Mouse (Mus musculus): ENCODE measurements at regions not wholly inside any gene's neighbourhood (a gene's known extent, or its start where the extent isn't known, plus 50 kb on each side); places are given as distances from the start of the nearest gene placed in this dataset.

DNA sequence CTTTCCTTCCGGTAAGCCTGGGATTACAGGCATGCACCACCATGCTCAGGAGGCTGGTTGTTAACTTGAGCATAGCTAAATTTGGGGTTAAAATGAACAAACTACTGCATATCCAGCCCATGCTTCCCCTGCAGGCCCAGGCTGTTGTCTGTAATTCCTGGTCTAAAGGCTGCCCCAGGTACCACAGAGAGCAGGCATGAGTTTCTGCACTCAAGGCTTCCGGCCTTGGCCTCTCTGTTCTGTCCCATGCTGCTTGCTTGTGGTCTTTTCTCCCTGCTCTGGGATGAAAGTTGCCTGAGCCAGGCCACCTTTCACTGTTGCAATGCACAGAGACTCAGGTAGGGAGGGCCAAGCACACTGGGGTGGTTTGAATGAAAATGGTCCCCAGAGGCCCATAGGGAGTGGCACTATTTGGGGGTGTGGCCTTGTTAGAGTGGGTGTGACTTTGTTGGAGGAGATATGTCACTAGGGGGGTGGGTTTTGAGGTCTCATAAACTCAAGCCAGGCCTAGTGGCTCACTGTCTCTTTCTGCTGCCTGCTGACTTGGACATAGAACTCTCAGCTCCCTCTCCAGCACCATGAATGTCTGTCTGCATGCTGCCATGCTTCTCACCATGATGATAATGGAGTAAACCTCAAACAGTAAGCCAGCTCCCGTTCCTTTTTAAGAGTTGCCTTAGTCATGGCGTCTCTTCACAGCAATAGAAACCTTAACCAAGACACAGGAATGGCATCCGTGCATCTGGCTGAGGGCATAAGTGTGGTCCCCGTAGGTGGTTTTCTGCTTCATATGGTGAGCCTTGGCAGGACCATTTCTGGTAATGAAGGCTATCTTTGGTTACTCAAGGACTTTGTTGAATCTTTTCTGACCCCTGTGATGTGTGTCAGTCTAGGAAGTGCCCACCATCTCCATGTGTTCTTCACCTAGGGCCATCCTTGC lies 86.7 kb upstream of the Zfp366 start:
- no peak for DNase-seq (ENCODE audit: low spot score in 2 of 2)

DNA sequence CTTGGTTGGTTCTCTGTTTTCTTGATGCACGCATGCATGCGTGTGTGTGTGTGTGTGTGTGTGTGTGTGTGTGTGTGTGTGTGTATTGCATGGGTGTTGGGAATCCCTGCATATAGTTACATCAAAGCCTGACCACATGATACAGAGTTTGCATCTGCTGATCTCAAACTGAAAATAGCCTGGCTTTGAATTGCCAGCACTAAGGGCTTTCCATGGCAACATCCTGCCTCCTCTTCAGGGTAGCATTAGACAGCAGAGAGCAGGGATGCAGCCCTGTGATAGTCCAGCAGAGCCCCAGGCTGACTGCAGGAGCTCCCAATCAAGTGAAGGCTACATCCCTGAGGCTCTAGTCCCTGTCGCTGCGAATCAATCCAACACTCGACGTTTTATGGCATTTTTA lies 87.8 kb upstream of the Zfp366 start:
- DNase-seq (ENCODE audit: low spot score in 2 of 2), result no peak

DNA sequence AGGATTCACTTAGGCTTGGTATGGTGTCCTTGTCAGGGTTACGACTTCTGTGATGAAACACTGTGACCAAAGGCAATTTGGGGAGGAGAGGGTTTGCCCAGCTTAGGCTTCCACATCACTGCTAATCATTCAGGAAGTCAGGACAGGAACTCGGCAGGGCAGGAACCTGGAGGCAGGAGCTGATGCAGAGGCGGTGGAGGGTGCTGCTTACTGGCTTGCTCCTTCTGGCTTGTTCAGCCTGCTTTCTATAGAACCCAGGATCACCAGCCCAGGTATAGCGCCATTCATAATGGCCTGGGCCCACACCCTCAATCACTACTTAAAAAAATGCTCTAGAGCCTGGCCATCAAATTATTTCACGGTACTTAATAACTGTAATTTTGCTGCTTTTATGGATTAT lies 89.6 kb upstream of the Zfp366 start:
- DNase-seq (ENCODE audit: low spot score in 2 of 2), result no peak

- no peak for DNase-seq (ENCODE audit: low spot score in 2 of 2)
These were observed 90.4 kb upstream of the Zfp366 start for GRCm38 (mm10) chr13:99094221-99094620.

- DNase-seq (ENCODE audit: low spot score in 2 of 2), result peak; percentile 54 to 65
These were observed 91.4 kb upstream of the Zfp366 start for GRCm38 (mm10) chr13:99093269-99093668.

DNA sequence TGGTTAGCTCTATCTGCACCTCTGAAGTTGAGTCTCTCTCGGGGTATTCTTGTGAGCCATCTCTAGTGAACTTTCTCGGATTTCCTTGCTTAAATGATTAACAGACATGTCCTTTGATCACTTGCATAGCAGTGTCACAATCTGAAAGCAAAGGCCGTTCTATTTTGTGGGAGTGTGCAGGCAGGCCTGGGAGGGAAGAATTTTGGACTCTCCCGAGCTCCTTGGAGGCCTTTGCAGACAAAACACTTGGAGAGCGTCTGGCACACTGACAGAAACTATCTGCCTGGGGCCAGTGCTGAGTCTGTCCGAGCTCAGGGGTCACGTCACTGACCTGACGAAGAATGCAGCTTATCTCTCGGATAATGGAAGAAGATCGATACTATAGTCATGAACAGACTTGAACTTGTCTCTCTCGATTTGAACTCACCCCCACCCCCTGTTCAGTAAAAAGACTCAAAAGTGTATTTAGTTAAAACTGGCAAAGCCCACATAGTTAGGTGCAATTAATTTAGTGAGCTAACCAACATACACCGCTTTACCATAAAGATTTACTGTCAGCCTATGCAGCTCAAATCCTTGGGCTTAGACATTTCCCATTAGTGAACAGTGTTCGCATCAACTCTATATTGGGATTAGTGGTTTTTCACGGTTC lies 92.2 kb upstream of the Zfp366 start:
- DNase-seq (ENCODE audit: low spot score in 2 of 2), result no peak

DNA sequence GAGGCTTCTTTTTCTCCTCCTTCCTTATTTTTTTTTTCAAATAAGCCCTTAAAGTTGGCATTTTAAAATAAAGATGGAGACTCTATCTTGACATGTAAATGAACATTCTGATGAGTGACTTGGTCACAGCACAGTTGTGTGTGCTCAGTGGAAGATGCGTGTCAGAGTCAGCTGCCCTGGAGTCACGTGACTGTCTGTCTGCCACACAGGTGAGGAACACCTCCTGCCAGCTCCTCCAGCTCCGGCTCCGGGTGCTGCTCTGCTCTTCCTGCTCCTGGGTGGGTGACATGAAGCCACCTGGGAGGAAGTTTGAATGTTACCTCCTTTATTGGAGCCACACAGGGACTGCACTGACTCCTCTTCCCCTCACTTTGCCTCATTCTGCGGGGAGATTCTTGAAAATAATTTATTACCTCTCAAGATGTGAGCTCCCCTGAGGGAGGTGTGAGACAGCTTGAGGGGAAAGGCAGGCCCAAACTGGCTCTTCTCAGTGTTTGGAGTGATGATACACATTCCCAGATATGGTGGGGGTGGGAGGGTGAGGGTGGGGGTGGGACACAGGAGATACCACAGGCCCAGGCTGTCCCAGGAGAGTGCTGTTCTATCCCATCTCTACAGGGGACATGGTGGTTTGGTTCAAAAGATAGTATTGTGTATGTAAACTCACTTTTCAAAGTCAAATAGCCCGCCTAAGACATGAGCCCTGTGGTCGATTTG lies 92.9 kb upstream of the Zfp366 start:
- DNase-seq (ENCODE audit: low spot score in 2 of 2), result no peak

GRCm38 (mm10) chr13:99090361-99090760 lies 94.3 kb upstream of the Zfp366 start:
- no peak for DNase-seq (ENCODE audit: low spot score in 2 of 2)

DNA sequence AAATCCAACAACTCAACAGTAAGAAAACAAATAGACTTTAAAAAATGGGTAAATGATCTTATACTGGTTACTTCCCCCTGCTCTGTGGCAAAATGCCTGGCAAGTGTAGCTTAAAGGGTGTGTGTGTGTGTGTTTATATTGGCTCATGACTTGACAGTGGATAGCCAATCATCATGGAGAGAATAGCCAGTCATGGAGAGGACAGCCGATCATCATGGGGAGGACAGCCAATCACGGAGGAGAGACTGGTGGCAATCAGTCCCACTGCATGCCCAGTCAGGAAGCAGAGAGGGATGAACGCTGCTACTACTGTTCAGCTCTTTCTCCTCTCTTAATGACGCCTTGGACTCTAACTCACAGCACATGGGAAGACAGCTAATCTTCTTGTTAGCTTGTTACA lies 96.3 kb upstream of the Zfp366 start:
- no peak for DNase-seq (ENCODE audit: low spot score in 2 of 2)

DNA sequence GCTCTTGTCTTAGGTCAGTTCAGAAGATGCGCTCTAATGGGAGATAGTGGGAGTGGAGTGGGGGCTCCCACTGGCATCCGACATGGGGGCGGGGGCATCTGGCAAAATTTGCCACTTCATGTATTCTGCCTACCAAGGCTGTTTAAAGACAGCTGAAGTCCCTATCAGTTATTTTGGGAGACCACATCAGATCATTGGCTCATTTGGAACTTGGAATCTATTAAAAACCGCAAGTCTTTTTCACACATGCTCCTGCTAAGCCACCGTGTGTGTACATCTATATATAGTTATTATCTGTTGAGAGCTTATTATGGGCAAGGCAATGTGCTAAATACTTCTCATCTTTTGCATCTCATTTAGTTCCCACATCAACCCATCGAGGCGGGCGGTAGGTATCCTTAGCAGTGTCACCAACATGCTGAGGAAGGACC lies 95.0 kb upstream of the 1700024P04Rik start:
- no peak for DNase-seq (ENCODE audit: low spot score in 2 of 2)

DNA sequence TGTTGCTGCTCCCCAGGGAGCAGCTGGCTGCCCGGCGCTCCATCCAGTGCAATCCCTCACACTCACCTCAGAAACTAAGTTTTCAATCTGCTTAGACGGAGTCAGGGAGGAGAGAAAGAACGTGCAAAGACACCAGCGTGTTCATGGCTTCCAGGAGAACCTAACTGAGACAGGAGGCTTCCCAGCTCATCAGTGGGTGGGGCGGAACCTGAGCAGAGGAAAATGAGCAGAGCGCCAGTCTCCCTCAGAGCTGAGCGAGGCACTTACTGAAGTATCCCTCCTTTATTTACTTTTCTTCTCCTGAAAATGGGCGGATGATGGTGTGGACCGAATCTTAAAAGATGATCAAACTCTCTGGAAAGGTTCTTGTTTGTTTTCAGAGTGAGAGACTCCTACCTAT lies 94.3 kb upstream of the 1700024P04Rik start:
- no peak for DNase-seq (ENCODE audit: low spot score in 2 of 2)

- no peak for DNase-seq (ENCODE audit: low spot score in 2 of 2)
These were observed 92.8 kb upstream of the 1700024P04Rik start for GRCm38 (mm10) chr13:99077039-99077749.

DNA sequence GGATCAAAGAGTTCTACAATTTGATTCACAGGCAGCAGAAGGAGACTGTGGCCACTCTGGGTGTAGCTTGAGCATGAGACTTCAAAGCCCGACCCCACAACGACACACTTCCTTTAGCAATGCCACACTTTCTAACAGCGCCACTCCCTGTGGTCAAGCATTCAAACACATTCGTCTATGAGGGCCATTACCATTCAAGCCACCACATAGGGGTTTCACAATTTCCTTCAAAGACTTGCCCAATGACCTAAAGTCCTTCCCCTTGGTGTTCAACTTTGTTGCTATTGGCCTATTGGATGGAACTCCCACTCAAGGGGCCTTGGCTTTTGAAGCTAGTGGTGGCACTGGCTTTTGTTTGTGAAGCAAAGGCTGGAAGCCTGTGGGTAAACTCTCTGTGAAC lies 91.1 kb upstream of the 1700024P04Rik start:
- DNase-seq (ENCODE audit: low spot score in 2 of 2), result no peak

DNA sequence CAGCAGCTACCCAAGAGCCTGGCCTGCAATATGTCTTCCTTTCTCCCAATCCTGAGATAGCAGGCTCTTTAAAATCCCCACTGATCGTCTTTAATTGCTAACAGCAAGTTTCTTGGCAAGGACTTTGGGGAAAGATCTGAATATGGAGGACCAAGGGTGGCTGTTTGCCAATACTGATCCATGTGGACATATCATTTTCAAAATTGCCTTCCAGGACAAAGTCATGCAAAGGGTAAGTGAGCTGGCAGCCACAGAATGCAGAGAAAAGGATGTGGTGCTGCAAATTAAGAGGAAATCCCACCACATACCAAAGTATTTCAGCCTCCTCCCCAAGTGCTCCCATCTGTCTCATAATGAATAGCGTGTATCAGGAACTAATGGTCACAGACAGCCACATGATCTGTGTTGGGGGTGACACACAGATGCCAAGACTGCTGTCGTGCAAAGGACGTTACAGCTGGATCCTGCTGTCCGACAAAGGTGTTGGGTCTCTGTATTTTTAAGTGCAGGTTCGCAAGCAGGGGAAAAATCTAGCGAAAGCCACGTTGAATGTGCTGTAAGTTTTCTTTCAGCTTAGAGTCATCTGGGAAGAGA lies 87.6 kb upstream of the 1700024P04Rik start:
- DNase-seq (ENCODE audit: low spot score in 2 of 2), result no peak

DNA sequence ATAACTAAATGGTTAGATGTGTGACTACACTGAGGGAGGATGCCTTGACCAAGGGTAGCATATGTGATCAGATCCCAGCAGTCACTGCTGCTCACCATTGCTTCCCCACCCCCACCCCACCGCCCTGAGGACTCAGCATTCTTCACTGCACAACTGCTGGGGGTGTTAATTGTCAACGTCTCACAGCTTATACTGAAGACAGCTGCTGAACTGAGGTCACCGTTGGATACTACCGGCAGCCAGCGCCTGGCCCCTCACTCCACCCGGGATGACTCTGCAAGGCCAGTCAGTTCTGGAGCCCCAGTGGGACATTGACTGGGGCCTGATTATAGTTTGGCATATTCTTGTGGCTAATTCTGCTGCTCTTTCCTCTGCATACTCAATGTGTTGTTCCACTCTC lies 87.0 kb upstream of the 1700024P04Rik start:
- no peak for DNase-seq (ENCODE audit: low spot score in 2 of 2)

GRCm38 (mm10) chr13:99069767-99070166 lies 85.4 kb upstream of the 1700024P04Rik start:
- no peak for DNase-seq (ENCODE audit: low spot score in 2 of 2)

DNA sequence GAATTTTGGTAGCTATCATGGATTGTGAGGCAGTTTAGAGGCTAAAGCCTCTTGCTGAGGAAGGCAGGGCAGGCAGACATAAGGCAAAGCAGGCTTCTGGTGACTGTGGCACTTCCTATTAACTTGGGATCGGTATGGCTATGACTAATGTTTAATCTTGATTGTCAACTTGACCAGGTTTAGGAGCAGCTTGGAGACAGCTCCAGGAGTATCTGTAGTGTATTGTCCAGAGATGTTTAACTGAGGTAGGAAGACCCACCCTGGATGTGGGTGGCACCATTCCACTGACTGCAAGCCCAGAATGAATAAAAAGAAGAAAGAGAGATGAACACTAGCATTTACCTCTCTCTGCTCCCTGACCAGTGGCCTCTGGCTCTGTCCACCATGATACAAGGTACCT lies 83.1 kb upstream of the 1700024P04Rik start:
- no peak for DNase-seq (ENCODE audit: low spot score in 2 of 2)

- no peak for DNase-seq (ENCODE audit: low spot score in 2 of 2)
These were observed 79.1 kb upstream of the 1700024P04Rik start for GRCm38 (mm10) chr13:99063431-99063830.

DNA sequence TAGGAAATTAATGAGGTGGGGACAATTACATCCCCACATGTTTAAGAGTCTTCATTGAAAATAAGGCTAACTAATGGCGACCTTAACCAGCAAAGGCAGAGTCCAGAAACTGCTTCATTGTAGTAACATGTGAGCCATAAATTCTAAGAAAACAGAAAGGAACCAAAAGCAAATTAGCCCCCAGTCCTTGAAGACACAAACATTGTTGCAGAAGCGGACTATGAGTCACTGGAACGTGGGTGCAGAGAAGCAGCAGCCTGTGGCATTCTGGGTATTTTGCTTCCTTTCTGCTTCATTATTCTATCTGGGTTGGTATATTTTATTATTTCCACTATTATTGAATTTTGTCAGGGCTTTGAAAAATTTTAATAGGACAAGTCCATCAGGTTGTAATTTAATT lies 78.6 kb upstream of the 1700024P04Rik start:
- no peak for DNase-seq (ENCODE audit: low spot score in 2 of 2)

DNA sequence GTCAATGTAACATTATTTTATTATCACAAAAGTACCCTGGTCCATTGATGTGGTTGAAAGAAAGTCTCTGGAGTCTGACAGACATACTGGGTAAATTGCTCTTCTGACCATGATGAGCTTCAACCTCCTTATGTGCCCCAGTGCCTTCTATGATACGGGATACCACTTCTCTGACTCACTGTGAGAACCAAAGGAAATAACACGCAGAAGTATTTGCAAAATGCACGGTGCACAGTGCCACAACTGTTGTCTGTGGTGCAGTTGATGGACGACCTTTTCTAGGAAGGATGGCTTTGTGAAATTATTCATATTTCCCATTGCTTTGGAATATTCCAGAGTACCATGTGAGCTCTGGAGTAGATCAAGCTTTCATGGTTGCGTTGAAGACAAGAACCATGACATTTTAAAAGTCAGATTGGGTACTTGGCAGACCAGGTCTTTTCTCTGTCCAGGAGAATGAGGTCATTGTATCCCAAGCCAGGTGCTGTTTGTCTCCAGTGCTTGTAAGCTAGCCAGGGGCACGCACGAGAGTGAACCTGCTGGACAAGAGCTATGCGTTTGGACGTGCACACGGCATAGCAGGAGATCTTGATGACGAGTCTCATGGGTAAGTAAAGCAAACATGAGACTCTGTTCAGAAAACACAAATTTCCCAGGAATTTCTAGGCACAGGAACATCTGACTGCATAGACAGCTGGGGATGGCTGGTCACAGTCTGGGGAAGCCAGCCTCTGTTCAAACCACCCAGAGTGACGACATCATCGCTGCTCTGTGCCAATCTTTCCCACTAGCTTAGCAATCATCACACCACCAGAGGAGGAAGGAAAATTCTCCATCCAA lies 74.0 kb upstream of the 1700024P04Rik start:
- DNase-seq (ENCODE audit: low spot score in 2 of 2), result no peak

GRCm38 (mm10) chr13:99057696-99058095 lies 73.3 kb upstream of the 1700024P04Rik start:
- DNase-seq (ENCODE audit: low spot score in 2 of 2), result no peak

All from cerebellum, postnatal 4 days (tissue).